Mouse (Mus musculus) cortical plate, adult 2 months (tissue): Measurements from ENCODE around the gene Mad1l1. TPM values are rescaled to one million over a fixed set of nuclear protein-coding genes. Genes with fewer than 3 reads are reported as not detected.

Source experiments
- H3K27ac ChIP-seq: fragments of 200-500 bp; 2 replicates; pipeline ENCODE4 v1.5.1; 2012; ENCODE audit warnings: low read length, control low read depth, inconsistent platforms; ENCODE audit not compliant: insufficient read depth
- H3K4me1 ChIP-seq: fragments of 200-500 bp; 2 replicates; pipeline ENCODE4 v1.6.1; 2011; ENCODE audit warnings: low read length; ENCODE audit not compliant: control insufficient read depth, insufficient read depth
- H3K4me3 ChIP-seq: fragments of 200-500 bp; 2 replicates; pipeline ENCODE4 v1.5.1; 2011; ENCODE audit warnings: mild to moderate bottlenecking, low read length, control low read depth; ENCODE audit not compliant: insufficient read depth
- CTCF ChIP-seq: fragments of 200-500 bp; IDR thresholded peaks from 2 replicates; pipeline ENCODE4 v1.5.1; 2011; ENCODE audit warnings: mild to moderate bottlenecking, control low read depth, low read length; ENCODE audit not compliant: insufficient read depth; ENCODE audit errors: extremely low read depth
- POLR2A ChIP-seq: fragments of 200-500 bp; IDR thresholded peaks from 2 replicates; pipeline ENCODE4 v1.6.1; 2011; ENCODE audit warnings: mild to moderate bottlenecking, low read length, control low read depth; ENCODE audit not compliant: insufficient read depth; ENCODE audit errors: extremely low read depth
- polyA plus RNA-seq: library from polyadenylated mRNA; depleted of rRNA; stranded (reverse); fragments of >200 nt; gene quantifications from 2 replicates; pipeline ENCODE4 v1.2.3, GENCODE M21; 2012

Mad1l1 gene
- polyA plus RNA-seq, 1 experiment: 17.1 TPM

GRCm38 (mm10) chr5:140284761-140285160 lies 36.6 kb downstream of the Mad1l1 start:
- no peak for TF ChIP-seq CTCF
- TF ChIP-seq POLR2A: no peak
- H3K4me1 ChIP-seq: peaks cover 3% of the 10 kb centered on the region; the same call in 1 of the 2 replicates
- no peak overlapping the region for H3K4me3 ChIP-seq
- no peak overlapping the region for H3K27ac ChIP-seq

GRCm38 (mm10) chr5:140284011-140284410 lies 37.3 kb downstream of the Mad1l1 start:
- Histone ChIP-seq H3K27ac (no peak overlapping the region), H3K4me1 (peaks cover 3% of the 10 kb centered on the region; the same call in 1 of the 2 replicates), H3K4me3 (no peak overlapping the region)
- no peak for TF ChIP-seq POLR2A
- TF ChIP-seq CTCF: no peak

DNA sequence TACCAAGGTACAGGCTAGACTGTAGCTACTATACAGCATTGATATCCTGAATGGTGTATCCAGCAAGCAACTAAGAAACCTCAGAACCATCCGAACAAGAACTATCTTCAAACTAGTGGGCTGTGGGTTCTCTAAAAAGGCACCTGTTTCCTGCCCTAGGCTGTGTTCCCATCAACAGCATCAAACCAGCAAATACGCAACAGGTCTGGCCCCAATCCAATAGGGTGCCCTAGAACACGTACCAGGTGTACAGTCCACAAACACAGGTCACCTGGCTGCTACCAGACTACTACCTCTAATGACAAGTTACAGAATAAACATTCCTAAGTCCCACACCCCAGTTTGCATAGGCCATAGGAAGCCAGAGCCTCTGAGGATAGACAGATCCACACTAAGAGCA lies 38.5 kb downstream of the Mad1l1 start:
- TF ChIP-seq CTCF: no peak
- TF ChIP-seq POLR2A: no peak
- no peak overlapping the region for H3K27ac ChIP-seq
- H3K4me3 ChIP-seq: no peak overlapping the region
- peaks cover 1% of the 10 kb centered on the region; the same call in 1 of the 2 replicates for H3K4me1 ChIP-seq

- TF ChIP-seq CTCF (no peak), POLR2A (no peak)
- Histone ChIP-seq H3K4me1 (peaks cover 1% of the 10 kb centered on the region; the same call in 1 of the 2 replicates), H3K4me3 (no peak overlapping the region), H3K27ac (no peak overlapping the region)
Observed at GRCm38 (mm10) chr5:140282376-140282775, 39.0 kb downstream of the Mad1l1 start.

GRCm38 (mm10) chr5:140280205-140280604 lies 41.1 kb downstream of the Mad1l1 start:
- H3K4me1 ChIP-seq: peaks cover 1% of the 10 kb centered on the region; the same call in 1 of the 2 replicates
- no peak for TF ChIP-seq CTCF
- TF ChIP-seq POLR2A: no peak
- no peak overlapping the region for H3K4me3 ChIP-seq
- H3K27ac ChIP-seq: no peak overlapping the region

GRCm38 (mm10) chr5:140276779-140277178 lies 44.6 kb downstream of the Mad1l1 start:
- TF ChIP-seq POLR2A: no peak
- no peak for TF ChIP-seq CTCF
- no peak overlapping the region for H3K4me3 ChIP-seq
- no peak overlapping the region for H3K27ac ChIP-seq
- no peaks in the 10 kb centered on the region for H3K4me1 ChIP-seq

GRCm38 (mm10) chr5:140270976-140271685 lies 50.2 kb downstream of the Mad1l1 start:
- TF ChIP-seq CTCF: 0 out of 2 replicates have a peak, but pooled peaks have one; percentile 9
- no peak for TF ChIP-seq POLR2A
- Histone ChIP-seq H3K27ac (no peak overlapping the region), H3K4me3 (no peak overlapping the region), H3K4me1 (no peaks in the 10 kb centered on the region)

DNA sequence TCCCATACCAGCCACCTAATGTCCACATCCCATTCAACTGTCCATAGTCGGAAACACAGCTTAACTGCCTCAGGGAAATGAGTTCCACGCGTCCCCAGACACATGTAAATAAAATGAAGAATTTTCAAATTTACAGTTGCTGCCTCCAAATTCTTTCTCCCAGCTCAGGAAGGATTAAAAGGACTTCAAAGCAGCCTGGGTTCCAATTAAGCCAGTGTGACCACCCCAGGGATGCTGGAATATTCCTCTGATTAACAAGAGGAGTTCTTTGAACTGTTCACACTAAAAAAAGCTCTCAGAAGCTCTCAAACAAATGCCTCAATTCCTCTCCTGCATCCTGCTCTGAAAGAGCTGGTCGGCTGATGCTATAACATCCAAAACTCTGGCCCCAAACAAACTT lies 53.0 kb downstream of the Mad1l1 start:
- no peak overlapping the region for H3K4me3 ChIP-seq
- TF ChIP-seq CTCF (no peak), POLR2A (no peak)
- H3K4me1 ChIP-seq: peaks cover 7% of the 10 kb centered on the region
- no peak overlapping the region for H3K27ac ChIP-seq

DNA sequence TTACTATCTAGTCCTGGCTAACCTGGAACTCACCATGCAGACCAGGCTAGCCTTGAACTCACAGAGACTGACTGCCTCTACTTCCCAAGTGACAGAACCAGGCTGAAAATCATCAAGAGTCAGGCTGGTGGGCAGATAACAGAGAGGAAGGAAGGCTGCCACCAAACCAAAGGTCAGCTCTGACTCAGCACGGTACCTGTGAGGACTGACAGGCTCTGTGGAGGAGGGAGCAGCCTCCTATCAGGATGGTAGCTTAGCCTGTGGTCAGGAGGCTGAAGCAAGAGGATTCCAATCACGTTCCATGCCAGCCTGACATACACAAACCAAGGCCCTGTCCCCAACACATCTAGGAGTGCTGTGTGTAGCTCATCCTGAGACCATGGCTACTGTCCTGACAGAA lies 54.3 kb downstream of the Mad1l1 start:
- Histone ChIP-seq H3K4me1 (peaks cover 7% of the 10 kb centered on the region), H3K4me3 (no peak overlapping the region)
- TF ChIP-seq POLR2A (no peak), CTCF (no peak)

GRCm38 (mm10) chr5:140264825-140265575 lies 56.4 kb downstream of the Mad1l1 start:
- Histone ChIP-seq H3K4me3 (no peak overlapping the region), H3K27ac (peak overlapping the region; percentile 31), H3K4me1 (peaks cover 7% of the 10 kb centered on the region)
- TF ChIP-seq POLR2A (no peak), CTCF (no peak)

More for the DNA sequence above, 54.3 kb downstream of the Mad1l1 start:
- no peak overlapping the region for H3K27ac ChIP-seq
